Mouse (Mus musculus) hindbrain, embryonic 11.5 days (tissue): ENCODE measurements at regions not wholly inside any gene's neighbourhood (a gene's known extent, or its start where the extent isn't known, plus 50 kb on each side); places are given as distances from the start of the nearest gene placed in this dataset.
"Not testable (repeated sequence)": the region's sequence is repeated elsewhere in the genome, so short reads cannot be mapped to it uniquely, and the experiment has no call there.

ENCODE experiments used
- ATAC-seq: fragments of 200-750 bp; cut with Nextera tagmentation; 2 replicates; pipeline ENCODE4 v1.8.0; 2017; ENCODE audit warnings: mild to moderate bottlenecking, moderate TSS enrichment, moderate library complexity; ENCODE audit not compliant: low FRiP score
- DNase-seq: peaks from one replicate; pipeline ENCODE4 v3.0.0-alpha.2; 2015; ENCODE audit warnings: low spot score
- H3K27ac ChIP-seq: fragments of 300-500 bp; sonication (generic); 2 replicates; pipeline ENCODE4 v1.5.1; 2014; ENCODE audit warnings: mild to moderate bottlenecking, low read depth, low read length
- H3K27me3 ChIP-seq: fragments of 300-500 bp; sonication (generic); 2 replicates; pipeline ENCODE4 v1.6.1; 2014; ENCODE audit warnings: mild to moderate bottlenecking, low read length, moderate library complexity, mixed read lengths; ENCODE audit not compliant: control insufficient read depth, insufficient read depth
- H3K36me3 ChIP-seq: fragments of 300-500 bp; sonication (generic); 2 replicates; pipeline ENCODE4 v1.6.1; 2014; ENCODE audit warnings: mild to moderate bottlenecking, low read length, moderate library complexity, mixed read lengths; ENCODE audit not compliant: control insufficient read depth, insufficient read depth
- H3K4me1 ChIP-seq: fragments of 300-500 bp; sonication (generic); replicated peaks from 2 replicates; pipeline ENCODE4 v1.6.1; 2014; ENCODE audit warnings: low read length, mixed read lengths; ENCODE audit not compliant: control insufficient read depth, insufficient read depth
- H3K4me2 ChIP-seq: fragments of 300-500 bp; sonication (generic); replicated peaks from 2 replicates; pipeline ENCODE4 v1.6.1; 2014; ENCODE audit warnings: mild to moderate bottlenecking, low read depth, low read length
- H3K4me3 ChIP-seq: fragments of 300-500 bp; sonication (generic); 2 replicates; pipeline ENCODE4 v1.5.1; 2014; ENCODE audit warnings: low read depth, low read length
- H3K9ac ChIP-seq: fragments of 300-500 bp; sonication (generic); 2 replicates; pipeline ENCODE4 v1.6.1; 2014; ENCODE audit warnings: low read depth, low read length
- H3K9me3 ChIP-seq: fragments of 300-500 bp; sonication (generic); 2 replicates; pipeline ENCODE4 v1.6.1; 2016; ENCODE audit warnings: low read length; ENCODE audit not compliant: control insufficient read depth
- WGBS: fragments of 180-500 bp; shearing (Covaris S2); extraction: QIAGEN DNeasy Blood & Tissue Kit; methylation state at CpG from one replicate; pipeline ENCODE4 v1.1.7; 2014; 5-methylcytosine and 5-hydroxymethylcytosine counted together

DNA sequence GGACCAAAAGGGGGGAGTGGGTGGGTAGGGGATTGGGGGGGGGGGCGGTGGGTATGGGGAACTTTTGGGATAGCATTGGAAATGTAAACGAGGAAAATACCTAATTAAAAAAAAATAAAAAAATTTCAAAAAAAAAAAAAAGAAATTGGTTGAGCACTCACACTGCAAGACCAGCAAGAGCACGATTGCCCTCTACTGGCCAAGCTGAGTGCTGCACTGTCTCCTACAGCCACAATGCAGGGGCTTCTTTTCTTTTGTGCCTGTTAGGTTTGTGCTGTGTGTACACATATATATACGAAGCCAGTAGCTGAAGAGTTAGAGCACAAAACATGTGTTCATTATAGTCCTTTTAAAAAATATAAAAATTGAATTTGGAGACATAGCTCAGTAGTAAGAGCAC is 55.6 kb downstream of the Mup20 start:
- Histone ChIP-seq H3K4me2 (no peak overlapping the region), H3K9ac (no peak overlapping the region), H3K36me3 (no peaks in the 10 kb centered on the region), H3K27me3 (no peaks in the 10 kb centered on the region), H3K9me3 (no peaks in the 10 kb centered on the region), H3K4me1 (no peaks in the 10 kb centered on the region), H3K4me3 (no peak overlapping the region), H3K27ac (no peak overlapping the region)
- DNase-seq (peak; percentile 60), ATAC-seq (no peak)
- WGBS = 36% methylated on average over 3 of the region's 4 CpGs

DNA sequence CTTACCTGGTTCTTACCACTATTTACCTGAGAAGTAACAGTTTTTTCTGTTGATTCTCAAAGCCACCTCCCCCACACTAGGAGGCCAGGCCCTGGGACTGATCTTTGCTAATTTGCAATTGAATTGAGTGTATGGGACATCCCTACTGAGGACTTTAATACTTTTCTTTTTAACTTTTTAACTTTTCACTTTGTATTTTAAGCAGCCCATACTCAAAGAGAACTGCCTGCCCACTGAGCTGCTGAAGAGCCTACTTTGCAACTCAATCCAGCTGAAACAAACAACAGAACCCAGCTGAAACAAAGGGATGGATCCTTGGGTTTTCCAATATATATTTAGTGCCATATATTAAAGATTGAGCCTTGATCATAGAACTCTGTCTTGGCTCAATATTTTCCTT is 64.0 kb downstream of the Mup20 start:
- not testable (repeated sequence) for H3K4me1 ChIP-seq, H3K27me3 ChIP-seq, DNase-seq, H3K4me2 ChIP-seq, H3K27ac ChIP-seq, H3K9me3 ChIP-seq, H3K36me3 ChIP-seq, H3K4me3 ChIP-seq, H3K9ac ChIP-seq, ATAC-seq

GRCm38 (mm10) chr4:61976159-61976558 is 77.8 kb downstream of the Mup20 start:
- H3K4me2 ChIP-seq = no peak overlapping the region
- H3K4me3 ChIP-seq = no peak overlapping the region
- H3K4me1 ChIP-seq = no peaks in the 10 kb centered on the region
- no peak for ATAC-seq
- no peaks in the 10 kb centered on the region for H3K36me3 ChIP-seq
- 95% methylated on average over 7 of the region's 7 CpGs for WGBS
- no peaks in the 10 kb centered on the region for H3K9me3 ChIP-seq
- H3K9ac ChIP-seq = no peak overlapping the region
- no peaks in the 10 kb centered on the region for H3K27me3 ChIP-seq
- no peak overlapping the region for H3K27ac ChIP-seq
- no peak for DNase-seq

DNA sequence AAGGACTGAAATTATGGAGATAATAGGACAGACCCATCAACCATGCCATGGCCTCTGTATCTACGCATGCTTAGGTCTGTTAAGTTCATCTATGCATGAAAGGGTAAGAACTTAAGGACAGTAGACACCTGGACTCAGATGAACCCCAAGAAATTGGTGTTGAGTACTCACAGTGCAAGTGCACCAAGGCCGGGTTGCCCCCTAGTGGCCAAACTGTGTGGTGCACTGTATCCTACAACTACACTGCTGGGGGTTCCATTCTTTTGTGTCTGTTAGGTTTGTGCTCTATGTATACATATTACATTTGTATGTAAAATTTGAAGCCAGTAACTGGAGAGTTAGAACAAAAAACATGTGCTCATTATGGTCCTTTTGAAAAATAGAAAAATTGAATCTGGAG is 80.7 kb downstream of the Mup20 start:
- Histone ChIP-seq H3K9me3 (no peaks in the 10 kb centered on the region), H3K4me2 (no peak overlapping the region), H3K4me3 (no peak overlapping the region), H3K9ac (no peak overlapping the region), H3K27me3 (no peaks in the 10 kb centered on the region), H3K36me3 (no peaks in the 10 kb centered on the region), H3K27ac (no peak overlapping the region), H3K4me1 (no peaks in the 10 kb centered on the region)
- DNase-seq (peak; percentile 35), ATAC-seq (peak; percentile 40; the same call in 1 of the 2 replicates)
- 51% methylated on average over 2 of the region's 2 CpGs for WGBS

GRCm38 (mm10) chr4:61969691-61970090 is 84.3 kb downstream of the Mup20 start:
- H3K4me2 ChIP-seq = no peak overlapping the region
- no peaks in the 10 kb centered on the region for H3K4me1 ChIP-seq
- no peak overlapping the region for H3K4me3 ChIP-seq
- H3K27me3 ChIP-seq = no peaks in the 10 kb centered on the region
- WGBS = 63% methylated on average over 1 of the region's 1 CpGs
- H3K27ac ChIP-seq = no peak overlapping the region
- no peak for ATAC-seq
- no peak for DNase-seq
- no peak overlapping the region for H3K9ac ChIP-seq
- no peaks in the 10 kb centered on the region for H3K9me3 ChIP-seq
- no peaks in the 10 kb centered on the region for H3K36me3 ChIP-seq

- not testable (repeated sequence) for ATAC-seq, H3K9me3 ChIP-seq, H3K27me3 ChIP-seq, H3K36me3 ChIP-seq, H3K4me3 ChIP-seq, DNase-seq, H3K4me2 ChIP-seq, H3K9ac ChIP-seq, H3K4me1 ChIP-seq, H3K27ac ChIP-seq
- WGBS = 91% methylated on average over 6 of the region's 6 CpGs
These were observed 86.3 kb downstream of the Mup20 start for GRCm38 (mm10) chr4:61967674-61968073.

DNA sequence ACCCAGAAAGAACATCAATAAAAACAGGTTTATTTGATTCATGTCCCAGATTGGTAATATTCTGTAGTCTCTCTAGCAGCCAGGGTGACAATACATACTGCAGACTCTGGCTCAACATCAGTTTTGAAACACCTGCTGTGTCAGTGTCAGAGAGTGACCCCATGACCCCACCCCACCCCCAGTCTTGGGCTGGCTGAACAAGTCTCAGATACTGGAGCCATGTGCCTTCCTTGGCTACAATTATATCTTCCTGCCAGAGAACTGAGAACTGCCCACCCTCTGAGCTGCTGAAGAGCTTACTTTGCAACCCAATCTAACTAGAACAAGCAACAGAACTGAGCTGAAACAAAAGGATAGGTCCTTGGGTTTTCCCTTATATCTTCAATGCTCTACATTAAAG is 91.6 kb downstream of the Mup20 start:
- Histone ChIP-seq H3K9me3 (no peaks in the 10 kb centered on the region), H3K27ac (no peak overlapping the region), H3K4me3 (no peak overlapping the region), H3K36me3 (no peaks in the 10 kb centered on the region), H3K9ac (no peak overlapping the region), H3K27me3 (no peaks in the 10 kb centered on the region), H3K4me1 (no peaks in the 10 kb centered on the region), H3K4me2 (no peak overlapping the region)
- no peak for DNase-seq
- no peak for ATAC-seq
